Mouse (Mus musculus) CH12.LX (cell line): ENCODE results near the gene Ubb. TPM values are rescaled to one million over a fixed set of nuclear protein-coding genes. Genes with fewer than 3 reads are reported as not detected.
A peak's percentile ranks its signal among the peaks of the same experiment; 100 is the strongest.

Experiments
- DNase-seq: peaks from one replicate; pipeline ENCODE4 v3.0.0-alpha.2; 2013; ENCODE audit errors: extremely low read depth
- H3K27ac ChIP-seq: 2 replicates; pipeline ENCODE4 v1.5.1; 2012; ENCODE audit warnings: low read depth, mild to moderate bottlenecking, control low read depth, moderate library complexity; ENCODE audit not compliant: insufficient read depth
- H3K27me3 ChIP-seq: replicated peaks from 2 replicates; pipeline ENCODE3; 2012; ENCODE audit warnings: inconsistent platforms
- H3K36me3 ChIP-seq, 2 experiments: replicated peaks in 1 of 2; 2 replicates each; pipeline versions ENCODE3 to v1.6.1; 2012; ENCODE audit warnings: inconsistent platforms in 1 of 2, low read length in 1 of 2, mild to moderate bottlenecking in 1 of 2, mixed read lengths in 1 of 2, moderate library complexity in 1 of 2; ENCODE audit not compliant: control insufficient read depth in 1 of 2, insufficient read depth in 1 of 2
- H3K4me1 ChIP-seq, 2 experiments: 2 replicates each; pipeline ENCODE4 v1.6.1; 2012; ENCODE audit warnings: inconsistent platforms in 1 of 2, moderate library complexity in 1 of 2; ENCODE audit not compliant: insufficient read depth in 2 of 2, control insufficient read depth in 1 of 2
- H3K4me2 ChIP-seq: 2 replicates; pipeline ENCODE4 v1.6.1; 2012; ENCODE audit warnings: low read depth, mild to moderate bottlenecking, control low read depth; ENCODE audit not compliant: poor library complexity, insufficient read depth, severe bottlenecking
- H3K4me3 ChIP-seq, 3 experiments: fragments of 150-350 bp in 1 of 3; sonication (generic) in 1 of 3; replicated peaks in 1 of 3; 2 replicates each; pipeline versions ENCODE3 to v1.5.1; 2011 to 2012; ENCODE audit warnings: low read depth in 2 of 3, low read length in 2 of 3, mild to moderate bottlenecking in 2 of 3, moderate library complexity in 2 of 3, control low read depth in 1 of 3, improper control_type of control experiment in 1 of 3, inconsistent platforms in 1 of 3, mixed read lengths in 1 of 3; ENCODE audit not compliant: poor library complexity in 1 of 3
- H3K79me2 ChIP-seq: replicated peaks from 2 replicates; pipeline ENCODE4 v1.6.1; 2012; ENCODE audit warnings: mild to moderate bottlenecking, moderate library complexity; ENCODE audit not compliant: control insufficient read depth, poor library complexity, insufficient read depth, severe bottlenecking; ENCODE audit errors: extremely low read depth
- H3K9ac ChIP-seq: 2 replicates; pipeline ENCODE4 v1.6.1; 2012; ENCODE audit warnings: low read depth, mild to moderate bottlenecking, control low read depth, moderate library complexity; ENCODE audit not compliant: insufficient read depth
- H3K9me3 ChIP-seq: replicated peaks from 2 replicates; pipeline ENCODE3; 2012; ENCODE audit warnings: low read length, inconsistent platforms, mixed read lengths
- BHLHE40 ChIP-seq: IDR thresholded peaks from 2 replicates; pipeline ENCODE4 v1.6.1; 2011; ENCODE audit warnings: mild to moderate bottlenecking, low read depth, low read length, improper control_type of control experiment
- CHD1 ChIP-seq: IDR thresholded peaks from 2 replicates; pipeline ENCODE4 v1.6.1; 2012; ENCODE audit warnings: low read depth, low read length, improper control_type of control experiment, inconsistent platforms
- CHD2 ChIP-seq: IDR thresholded peaks from 2 replicates; pipeline ENCODE4 v1.6.1; 2011; ENCODE audit warnings: low read length, improper control_type of control experiment
- CTCF ChIP-seq, 2 experiments: IDR thresholded peaks in 1 of 2; conservative IDR thresholded peaks in 1 of 2; 2 replicates each; pipeline ENCODE4 v1.5.1; 2011 to 2012; ENCODE audit warnings: low read depth in 2 of 2, low read length in 2 of 2, improper control_type of control experiment in 1 of 2, inconsistent platforms in 1 of 2, mild to moderate bottlenecking in 1 of 2, moderate library complexity in 1 of 2
- E2F4 ChIP-seq: IDR thresholded peaks from 2 replicates; pipeline ENCODE4 v1.6.1; 2011; ENCODE audit warnings: low read depth, low read length, improper control_type of control experiment; ENCODE audit not compliant: insufficient replicate concordance
- ELF1 ChIP-seq: IDR thresholded peaks from 2 replicates; pipeline ENCODE4 v1.6.1; 2014; ENCODE audit warnings: low read depth, mild to moderate bottlenecking, inconsistent platforms, low read length, improper control_type of control experiment
- EP300 ChIP-seq: IDR thresholded peaks from 2 replicates; pipeline ENCODE4 v1.6.1; 2011; ENCODE audit warnings: low read length, improper control_type of control experiment
- ETS1 ChIP-seq: conservative IDR thresholded peaks from 2 replicates; pipeline ENCODE4 v1.6.1; 2012; ENCODE audit warnings: low read depth, mild to moderate bottlenecking, inconsistent platforms, low read length, improper control_type of control experiment, moderate library complexity
- GABPA ChIP-seq: IDR thresholded peaks from 2 replicates; pipeline ENCODE4 v1.6.1; 2012; ENCODE audit warnings: low read depth, low read length, improper control_type of control experiment, inconsistent platforms; ENCODE audit not compliant: insufficient replicate concordance
- HCFC1 ChIP-seq: IDR thresholded peaks from 2 replicates; pipeline ENCODE4 v1.6.1; 2012; ENCODE audit warnings: low read depth, mild to moderate bottlenecking, inconsistent platforms, low read length, improper control_type of control experiment
- IRF4 ChIP-seq: IDR thresholded peaks from 2 replicates; pipeline ENCODE4 v1.6.1; 2014; ENCODE audit warnings: low read depth, mild to moderate bottlenecking, inconsistent platforms, low read length, improper control_type of control experiment
- JUN ChIP-seq: IDR thresholded peaks from 2 replicates; pipeline ENCODE4 v1.6.1; 2011; ENCODE audit warnings: low read depth, mild to moderate bottlenecking, low read length, improper control_type of control experiment, moderate library complexity; ENCODE audit not compliant: insufficient read depth
- JUND ChIP-seq: conservative IDR thresholded peaks from 2 replicates; pipeline ENCODE4 v1.6.1; 2011; ENCODE audit warnings: low read depth, low read length, improper control_type of control experiment
- KAT2A ChIP-seq: IDR thresholded peaks from 2 replicates; pipeline ENCODE4 v1.6.1; 2012; ENCODE audit warnings: low read length, improper control_type of control experiment, inconsistent platforms; ENCODE audit not compliant: insufficient replicate concordance
- MAFK ChIP-seq: IDR thresholded peaks from 2 replicates; pipeline ENCODE4 v1.6.1; 2011; ENCODE audit warnings: low read length, improper control_type of control experiment; ENCODE audit not compliant: insufficient replicate concordance
- MAX ChIP-seq: IDR thresholded peaks from 2 replicates; pipeline ENCODE4 v1.6.1; 2011; ENCODE audit warnings: low read length, improper control_type of control experiment
- MAZ ChIP-seq: IDR thresholded peaks from 2 replicates; pipeline ENCODE4 v1.6.1; 2012; ENCODE audit warnings: low read depth, mild to moderate bottlenecking, inconsistent platforms, low read length, improper control_type of control experiment, moderate library complexity
- MEF2A ChIP-seq: IDR thresholded peaks from 2 replicates; pipeline ENCODE4 v1.6.1; 2014; ENCODE audit warnings: low read depth, mild to moderate bottlenecking, inconsistent platforms, low read length, improper control_type of control experiment, borderline replicate concordance
- MXI1 ChIP-seq: IDR thresholded peaks from 2 replicates; pipeline ENCODE4 v1.6.1; 2011; ENCODE audit warnings: mild to moderate bottlenecking, low read depth, low read length, improper control_type of control experiment
- MYC ChIP-seq: IDR thresholded peaks from 2 replicates; pipeline ENCODE4 v1.6.1; 2011; ENCODE audit warnings: low read depth, mild to moderate bottlenecking, improper control_type of control experiment, low read length
- NELFE ChIP-seq: IDR thresholded peaks from 2 replicates; pipeline ENCODE4 v1.6.1; 2011; ENCODE audit warnings: low read depth, low read length, improper control_type of control experiment
- NRF1 ChIP-seq: IDR thresholded peaks from 2 replicates; pipeline ENCODE4 v1.6.1; 2014; ENCODE audit warnings: low read depth, mild to moderate bottlenecking, inconsistent platforms, low read length, improper control_type of control experiment, moderate library complexity
- PAX5 ChIP-seq: IDR thresholded peaks from 2 replicates; pipeline ENCODE4 v1.6.1; 2012; ENCODE audit warnings: low read length, inconsistent platforms, mixed read lengths
- POLR2A ChIP-seq: IDR thresholded peaks from 2 replicates; pipeline ENCODE4 v1.6.1; 2011; ENCODE audit warnings: low read depth, mild to moderate bottlenecking, improper control_type of control experiment, low read length
- POLR2AphosphoS2 ChIP-seq: IDR thresholded peaks from 2 replicates; pipeline ENCODE4 v1.6.1; 2011; ENCODE audit warnings: low read depth, low read length, improper control_type of control experiment
- RAD21 ChIP-seq: IDR thresholded peaks from 2 replicates; pipeline ENCODE4 v1.6.1; 2011; ENCODE audit warnings: low read depth, mild to moderate bottlenecking, low read length, improper control_type of control experiment, moderate library complexity
- RCOR1 ChIP-seq: conservative IDR thresholded peaks from 2 replicates; pipeline ENCODE4 v1.6.1; 2012; ENCODE audit warnings: low read depth, mild to moderate bottlenecking, inconsistent platforms, low read length, improper control_type of control experiment
- SIN3A ChIP-seq: IDR thresholded peaks from 2 replicates; pipeline ENCODE4 v1.6.1; 2012; ENCODE audit warnings: low read length, improper control_type of control experiment, inconsistent platforms
- SMC3 ChIP-seq: IDR thresholded peaks from 2 replicates; pipeline ENCODE4 v1.6.1; 2011; ENCODE audit warnings: low read depth, low read length, improper control_type of control experiment
- TBP ChIP-seq: conservative IDR thresholded peaks from 2 replicates; pipeline ENCODE4 v1.6.1; 2011; ENCODE audit warnings: low read depth, low read length, improper control_type of control experiment
- TCF12 ChIP-seq: IDR thresholded peaks from 2 replicates; pipeline ENCODE4 v1.6.1; 2014; ENCODE audit warnings: low read depth, mild to moderate bottlenecking, inconsistent platforms, low read length, improper control_type of control experiment
- UBTF ChIP-seq: IDR thresholded peaks from 2 replicates; pipeline ENCODE4 v1.6.1; 2012; ENCODE audit warnings: low read depth, mild to moderate bottlenecking, inconsistent platforms, low read length, improper control_type of control experiment, moderate library complexity
- USF1 ChIP-seq: IDR thresholded peaks from 2 replicates; pipeline ENCODE4 v1.6.1; 2014; ENCODE audit warnings: low read depth, mild to moderate bottlenecking, inconsistent platforms, low read length, improper control_type of control experiment
- USF2 ChIP-seq: conservative IDR thresholded peaks from 2 replicates; pipeline ENCODE4 v1.6.1; 2011; ENCODE audit warnings: low read depth, low read length, improper control_type of control experiment
- ZC3H11A ChIP-seq: IDR thresholded peaks from 2 replicates; pipeline ENCODE4 v1.6.1; 2012; ENCODE audit warnings: low read depth, mild to moderate bottlenecking, inconsistent platforms, low read length, improper control_type of control experiment
- ZKSCAN1 ChIP-seq: IDR thresholded peaks from 2 replicates; pipeline ENCODE4 v1.6.1; 2012; ENCODE audit warnings: low read depth, inconsistent platforms, low read length, improper control_type of control experiment, borderline replicate concordance
- ZMIZ1 ChIP-seq: IDR thresholded peaks from 2 replicates; pipeline ENCODE4 v1.6.1; 2012; ENCODE audit warnings: low read depth, mild to moderate bottlenecking, inconsistent platforms, low read length, improper control_type of control experiment
- ZNF384 ChIP-seq: IDR thresholded peaks from 2 replicates; pipeline ENCODE4 v1.6.1; 2012; ENCODE audit warnings: low read depth, low read length, improper control_type of control experiment, inconsistent platforms
- dilution Hi-C: fragments of 300-500 bp; cut with MboI; formaldehyde crosslinking; loops from 2 replicates; pipeline ENCODE4 v1.14.3; 2020; ENCODE audit warnings: low sequenced_read_pairs; ENCODE audit not compliant: extremely low pct_unique_long_range_greater_than_20kb, extremely low pct_ligation_motif_present
- in situ Hi-C: fragments of 300-500 bp; cut with MboI; formaldehyde crosslinking; loops from 3 replicates; pipeline ENCODE4 v1.14.3; 2019; ENCODE audit warnings: low sequenced_read_pairs, low pct_ligation_motif_present, low pct_unique_long_range_greater_than_20kb, mixed read lengths
- polyA plus RNA-seq: library from polyadenylated mRNA; unstranded; fragments of >175 nt; gene quantifications from 2 replicates; pipeline ENCODE4 v1.2.1, GENCODE M21; 2012; ENCODE audit warnings: low read depth; ENCODE audit not compliant: insufficient read length
- total RNA-seq, 2 experiments: library from RNA; depleted of rRNA; stranded (reverse); fragments of 300-350 nt in 1 of 2; fragments of >200 nt in 1 of 2; gene quantifications; 2 replicates each; pipeline ENCODE4 v1.2.3; 2012 to 2014

The Ubb gene
- total and polyA plus RNA-seq, 3 experiments, result 1,092 to 2,098 (median 1,487) TPM

- peak overlapping the region; percentile 75 for H3K4me2 ChIP-seq
- in situ Hi-C loops (no loop called here), dilution Hi-C loops (no loop called here)
- peak overlapping the region; percentile 67 for H3K9ac ChIP-seq
- H3K36me3 ChIP-seq, result peaks cover 26 to 40% of the 10 kb centered on the region in 2 experiments
- no peaks in the 10 kb centered on the region for H3K27me3 ChIP-seq
- H3K9me3 ChIP-seq, result peaks cover 5% of the 10 kb centered on the region
- H3K4me3 ChIP-seq, result peak overlapping the region; percentile 64 to 78 (median 69)
- TF ChIP-seq ZC3H11A, result no peak
- peak; percentile 75 for TF ChIP-seq POLR2A
- no peak for TF ChIP-seq CTCF (conservative IDR thresholded peaks at IDR 0.05 in 1 of 2, IDR thresholded peaks at IDR 0.05 in 1 of 2; ENCODE audit: low read depth in 2 of 2, low read length in 2 of 2)
- TF ChIP-seq ETS1, result peak; percentile 69
- no peak for TF ChIP-seq POLR2AphosphoS2
- TF ChIP-seq MAZ, result 0 out of 2 replicates have a peak, but pooled peaks have one; percentile 57
- TF ChIP-seq BHLHE40, result peak; percentile 89
- TF ChIP-seq NELFE, result peak; percentile 57
- peak; percentile 45; the same call in 1 of the 2 replicates for TF ChIP-seq EP300
- peak; percentile 57 for TF ChIP-seq IRF4
- TF ChIP-seq USF2, result peak; percentile 83
- TF ChIP-seq UBTF, result peak; percentile 76
- no peak for TF ChIP-seq CHD1
- TF ChIP-seq E2F4, result no peak
- no peak; the same call in 1 of the 2 replicates for TF ChIP-seq TBP
- TF ChIP-seq USF1, result peak; percentile 92
- no peak for TF ChIP-seq ZKSCAN1
- 0 out of 2 replicates have a peak, but pooled peaks have one; percentile 47 for TF ChIP-seq KAT2A
- peak; percentile 29; the same call in 1 of the 2 replicates for TF ChIP-seq MEF2A
- peak; percentile 96 for TF ChIP-seq MXI1
- TF ChIP-seq ZNF384, result peak; percentile 75
- TF ChIP-seq RCOR1, result no peak
- TF ChIP-seq NRF1, result no peak
- TF ChIP-seq TCF12, result no peak
- no peak for TF ChIP-seq GABPA
- no peak for TF ChIP-seq MAFK
- TF ChIP-seq ELF1, result peak; percentile 81
- peak; percentile 92 for TF ChIP-seq MYC
- peak; percentile 61 for TF ChIP-seq HCFC1
- no peak for TF ChIP-seq SMC3
- TF ChIP-seq JUN, result no peak
- TF ChIP-seq JUND, result 0 out of 2 replicates have a peak, but pooled peaks have one; percentile 43
- TF ChIP-seq PAX5, result no peak
- peak; percentile 92 for TF ChIP-seq SIN3A
- no peak for TF ChIP-seq RAD21
- no peak for TF ChIP-seq ZMIZ1
- TF ChIP-seq CHD2, result peak; percentile 71; the same call in 1 of the 2 replicates
- peak; percentile 97 for TF ChIP-seq MAX
- H3K4me1 ChIP-seq, result peaks cover 4 to 15% of the 10 kb centered on the region in 2 experiments; a peak in 3 of 4 replicates
- H3K27ac ChIP-seq, result peak overlapping the region; percentile 89
- peak; percentile 90 for DNase-seq
- peaks cover 6% of the 10 kb centered on the region; the same call in 1 of the 2 replicates for H3K79me2 ChIP-seq
Observed at GRCm38 (mm10) chr11:62576530-62577152, 25.7 kb downstream of the Ubb start.
